Mouse (Mus musculus) adrenal gland, adult 2 months (tissue): ENCODE results near the gene Dse. TPM values are rescaled to one million over a fixed set of nuclear protein-coding genes. Genes with fewer than 3 reads are reported as not detected.

Experiments used
- DNase-seq: peaks from one replicate; pipeline ENCODE4 v3.0.0; 2021
- polyA plus RNA-seq: library from polyadenylated mRNA; depleted of rRNA; stranded (reverse); fragments of >200 nt; gene quantifications from 2 replicates; pipeline ENCODE4 v1.2.3, GENCODE M21; 2012; rRNA removed
- total RNA-seq, 2 experiments: library from RNA; stranded (reverse); gene quantifications; 2 replicates each; pipeline ENCODE4 v1.2.3; 2021

Gene Dse
- total and polyA plus RNA-seq, 3 experiments: 4.5 to 14.9 (median 13.2) TPM

- no peak for DNase-seq
These were observed 76.2 kb downstream of the Dse start for GRCm38 (mm10) chr10:34131356-34131755.

GRCm38 (mm10) chr10:34128391-34128790 is 79.1 kb downstream of the Dse start:
- peak; percentile 49 for DNase-seq

DNA sequence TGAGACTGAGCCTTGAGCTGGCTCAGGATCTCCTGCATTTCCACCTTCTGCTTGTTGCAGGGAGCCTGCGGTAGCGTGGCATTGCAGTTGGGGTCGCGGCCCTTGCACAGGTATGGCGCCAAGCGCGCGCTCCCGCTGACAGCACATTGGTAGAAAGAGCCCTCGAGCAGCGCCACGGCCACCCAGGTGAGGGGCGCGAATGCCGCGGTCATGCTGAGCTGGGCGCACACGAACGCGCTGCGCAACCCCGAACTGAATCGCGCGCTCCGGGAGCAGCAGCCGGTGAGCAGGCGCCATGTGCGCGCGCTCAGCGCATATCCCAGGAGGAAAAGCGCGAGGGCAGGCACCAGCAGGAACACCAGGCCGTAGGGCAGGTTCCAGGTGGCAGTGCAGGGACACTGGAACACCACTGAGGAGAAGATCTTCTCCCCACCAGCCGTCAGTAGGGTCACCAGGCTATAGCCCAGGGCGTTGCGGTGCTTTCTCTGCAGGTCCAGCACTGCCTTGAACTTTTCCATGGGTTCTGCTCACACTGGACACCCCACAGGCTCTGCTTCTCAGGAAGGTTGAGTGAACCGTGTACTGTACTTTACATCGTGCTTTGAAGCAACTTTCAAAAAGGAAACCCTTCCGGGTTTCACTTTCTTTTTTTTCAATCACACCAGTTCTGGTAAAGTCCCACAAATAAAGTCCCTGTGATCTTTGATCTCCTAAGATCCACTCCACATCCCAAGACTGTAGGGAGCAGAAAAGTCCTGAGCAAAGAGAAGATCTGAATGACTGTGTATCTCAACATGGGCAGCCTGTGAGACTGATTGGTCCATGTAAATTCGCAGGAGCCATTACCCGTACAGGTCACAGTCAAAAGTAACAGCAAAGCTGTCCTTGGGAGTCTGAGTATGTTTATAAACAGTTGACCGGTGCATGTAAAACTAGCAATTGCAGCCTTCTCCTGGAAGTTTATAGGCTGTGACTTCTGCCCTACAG is 79.8 kb downstream of the Dse start, which contains the start of gene Calhm6:
Gene Calhm6 (minus strand): TSS at position 593 of the 987 bp plus-strand sequence.
- DNase-seq: peak; percentile 53

DNA sequence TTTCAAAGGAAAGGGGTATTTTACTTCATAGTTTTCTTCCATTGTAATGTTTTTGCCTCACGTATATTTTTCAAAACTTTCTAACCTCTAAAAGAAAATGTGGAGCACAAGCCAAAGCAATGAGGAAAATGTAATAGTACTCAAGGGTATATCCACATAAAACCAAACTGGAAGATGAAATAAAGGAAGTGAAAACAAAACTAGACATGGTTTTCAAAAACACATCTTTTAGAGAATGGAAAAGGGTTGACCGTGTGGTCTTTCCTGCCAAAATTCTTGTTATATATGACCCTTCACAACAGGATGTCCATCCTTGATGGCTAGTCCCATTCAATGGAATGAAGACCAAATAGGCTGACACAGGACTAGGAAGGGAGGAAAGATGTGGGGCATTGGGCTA is 89.1 kb downstream of the Dse start:
- DNase-seq: no peak

GRCm38 (mm10) chr10:34117770-34118169 is 89.7 kb downstream of the Dse start:
- no peak for DNase-seq

DNA sequence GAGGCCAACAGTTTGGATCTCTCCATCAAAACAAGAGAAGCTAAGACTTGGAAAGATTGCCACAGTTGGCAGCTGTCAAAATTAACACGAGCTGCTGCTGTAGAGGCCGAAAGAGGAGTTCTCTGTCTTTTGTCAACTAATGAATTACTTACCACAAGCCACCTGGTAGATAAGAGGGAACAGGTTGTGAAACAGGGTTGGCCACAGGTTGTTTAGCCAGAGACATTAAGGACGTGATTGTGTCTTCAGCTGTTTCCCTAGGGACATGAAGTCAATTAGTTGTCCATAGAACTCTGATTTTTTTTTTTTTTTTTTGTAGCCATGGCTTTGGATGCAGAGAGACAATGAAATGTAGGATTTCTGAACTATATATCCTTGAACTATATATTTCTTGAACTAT is 90.4 kb downstream of the Dse start:
- DNase-seq: no peak

- DNase-seq: no peak
These were observed 95.4 kb downstream of the Dse start for GRCm38 (mm10) chr10:34111964-34112738.

DNA sequence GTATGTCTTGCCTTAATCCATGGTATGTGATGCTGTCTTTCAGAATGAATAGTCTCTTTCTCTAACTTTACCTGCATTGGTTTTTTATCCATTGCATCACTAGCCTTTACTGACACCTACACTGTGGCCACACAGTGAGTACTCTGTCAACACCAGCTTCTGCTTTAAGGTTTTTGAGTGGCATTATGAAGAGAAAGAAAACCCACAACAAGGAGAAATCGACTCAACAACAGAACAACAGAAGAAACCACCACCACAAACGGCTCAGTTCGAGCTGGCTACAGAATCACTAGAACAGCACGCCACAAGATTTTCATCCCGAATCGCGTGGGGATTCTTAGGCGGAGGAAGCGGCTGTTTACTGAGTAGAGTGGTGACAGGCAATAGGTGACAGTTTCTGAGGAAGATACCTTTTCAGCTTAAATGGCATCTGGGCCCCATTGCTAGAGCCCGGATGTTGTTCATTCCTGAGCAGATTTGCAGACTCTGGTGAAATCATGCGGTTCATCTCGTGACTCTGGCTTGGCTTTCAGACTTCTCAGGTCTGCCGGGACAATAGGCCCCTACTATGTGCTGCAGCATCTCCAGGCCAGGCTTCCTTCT is 96.6 kb downstream of the Dse start:
- DNase-seq: no peak

Other genes with a start within 250 kb of the Dse start
- 100 to 1,000 TPM in 1 of 2 experiments, 10 to 100 TPM in 1; 82.1 to 114 TPM for gene Rwdd1, start 188.1 kb downstream of the Dse start, total RNA-seq
- gene Rwdd1, start 188.1 kb downstream of the Dse start, polyA plus RNA-seq: 87.5 and 95.8 TPM in 2 replicates
- gene Trappc3l, start 170.1 kb downstream of the Dse start, total RNA-seq: not detected
- gene Trappc3l, start 170.1 kb downstream of the Dse start, polyA plus RNA-seq: not detected in 2 replicates
- gene Calhm4, start 163.4 kb downstream of the Dse start, total RNA-seq: not detected
- not detected in 2 replicates for gene Calhm4, start 163.4 kb downstream of the Dse start, polyA plus RNA-seq
- under 1 TPM; 0.17 to 0.55 TPM for gene Calhm5, start 111.2 kb downstream of the Dse start, total RNA-seq
- gene Calhm5, start 111.2 kb downstream of the Dse start, polyA plus RNA-seq: 0.03 TPM in 2 replicates
- gene Calhm6, start 79.7 kb downstream of the Dse start, total RNA-seq: 1 to 10 TPM; 1.1 to 1.8 TPM
- 3.0 and 3.6 TPM in 2 replicates for gene Calhm6, start 79.7 kb downstream of the Dse start, polyA plus RNA-seq
- 10 to 100 TPM; 54.1 to 69.5 TPM for gene Tspyl1, start 74.5 kb upstream of the Dse start, total RNA-seq
- 32.5 and 33.7 TPM in 2 replicates for gene Tspyl1, start 74.5 kb upstream of the Dse start, polyA plus RNA-seq
- gene Tspyl4, start 89.7 kb upstream of the Dse start, total RNA-seq: 10 to 100 TPM; 14.9 to 23.0 TPM
- gene Tspyl4, start 89.7 kb upstream of the Dse start, polyA plus RNA-seq: 3.2 and 3.9 TPM in 2 replicates
- under 1 TPM in 1 of 2 experiments, not detected in 1; 0.12 TPM for gene Col10a1, start 182.3 kb upstream of the Dse start, total RNA-seq
- 0.02 TPM in 1 of 2 replicates, not detected in the other for gene Col10a1, start 182.3 kb upstream of the Dse start, polyA plus RNA-seq
- 10 to 100 TPM; 24.6 TPM for gene Nt5dc1, start 210.8 kb upstream of the Dse start, total RNA-seq
- 5.6 and 5.9 TPM in 2 replicates for gene Nt5dc1, start 210.8 kb upstream of the Dse start, polyA plus RNA-seq